Mouse (Mus musculus) central nervous system, embryonic 18 days (tissue): ENCODE data around the gene Etv3. TPM values are rescaled to one million over a fixed set of nuclear protein-coding genes. Genes with fewer than 3 reads are reported as not detected.

Source experiments
- polyA plus RNA-seq: library from polyadenylated mRNA; depleted of rRNA; stranded (reverse); fragments of >200 nt; gene quantifications from 2 replicates; pipeline ENCODE4 v1.2.3, GENCODE M21; 2012; rRNA removed

Gene Etv3
- polyA plus RNA-seq = 10.0 and 10.2 TPM in 2 replicates

GRCm38 (mm10) chr3:87525043-87525836 lies at the start of gene Etv3:
Etv3 (plus strand) TSS chr3:87525407.

Other genes starting within 250 kb of the Etv3 start
- 0.09 and 0.13 TPM in 2 replicates for gene Cd5l, start 167.5 kb upstream of the Etv3 start, polyA plus RNA-seq
- gene Fcrl1, start 149.0 kb upstream of the Etv3 start, polyA plus RNA-seq = 0.06 TPM in 1 of 2 replicates, not detected in the other
- not detected in 2 replicates for gene Fcrl5, start 89.6 kb upstream of the Etv3 start, polyA plus RNA-seq
- gene Arhgef11, start 92.2 kb downstream of the Etv3 start, polyA plus RNA-seq = 34.5 and 35.4 TPM in 2 replicates
- 0.97 and 1.6 TPM in 2 replicates for gene Lrrc71, start 223.2 kb downstream of the Etv3 start, polyA plus RNA-seq